Mouse (Mus musculus) urinary bladder, postnatal 25 days (tissue): ENCODE measurements at regions not wholly inside any gene's neighbourhood (a gene's known extent, or its start where the extent isn't known, plus 50 kb on each side); places are given as distances from the start of the nearest gene placed in this dataset.

Source experiments
- DNase-seq: peaks from one replicate; pipeline ENCODE4 v3.0.0; 2022; ENCODE audit warnings: low spot score

GRCm38 (mm10) chr12:50935516-50935915 lies 286.6 kb upstream of the Prkd1 start:
- DNase-seq = no peak

- DNase-seq = no peak
Observed at GRCm38 (mm10) chr12:50932496-50932895, 283.6 kb upstream of the Prkd1 start.

- DNase-seq = no peak
Observed at GRCm38 (mm10) chr12:50929641-50930040, 280.7 kb upstream of the Prkd1 start.

DNA sequence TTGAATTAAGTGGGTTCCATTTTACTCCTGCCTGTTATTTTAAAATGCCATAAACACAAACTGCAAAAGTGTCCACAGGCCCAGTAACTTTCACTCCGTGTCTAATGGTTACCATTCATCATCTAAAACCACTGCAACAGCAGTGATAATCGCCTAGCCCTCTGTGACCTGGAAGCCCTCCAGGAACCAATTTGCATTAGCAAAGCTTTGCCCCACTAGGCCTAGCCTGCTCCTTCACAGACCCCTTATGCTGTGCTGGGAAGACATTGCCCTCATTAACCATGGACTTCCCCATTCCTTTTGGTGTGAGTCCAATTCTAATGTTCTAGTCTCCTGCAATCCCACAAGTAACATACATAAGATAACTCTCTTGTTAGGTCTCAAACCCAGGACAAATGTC lies 277.3 kb upstream of the Prkd1 start:
- no peak for DNase-seq

DNA sequence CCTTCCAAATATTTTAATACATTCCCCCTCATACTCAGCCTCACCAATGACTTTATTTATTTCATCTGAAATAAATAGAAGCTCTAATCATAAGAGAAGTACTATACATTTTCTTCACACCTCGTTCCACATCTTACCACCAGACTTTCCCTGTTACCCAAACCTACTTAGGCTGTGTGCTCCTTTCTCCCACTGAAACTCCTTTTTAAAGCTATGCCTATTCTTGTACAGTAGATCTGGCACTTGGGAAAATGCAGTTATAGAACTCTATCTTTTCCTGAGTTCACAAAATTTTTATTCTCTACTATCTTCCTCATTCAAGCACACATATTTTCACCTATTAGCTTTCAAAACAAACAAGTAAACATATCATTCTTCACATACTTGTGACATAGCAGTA lies 272.8 kb upstream of the Prkd1 start:
- DNase-seq = no peak

- DNase-seq = no peak
Observed at GRCm38 (mm10) chr12:50899609-50900447, 250.9 kb upstream of the Prkd1 start.

GRCm38 (mm10) chr12:50897606-50898166 lies 248.8 kb upstream of the Prkd1 start:
- no peak for DNase-seq

GRCm38 (mm10) chr12:50893604-50894003 lies 244.7 kb upstream of the Prkd1 start:
- DNase-seq = no peak

DNA sequence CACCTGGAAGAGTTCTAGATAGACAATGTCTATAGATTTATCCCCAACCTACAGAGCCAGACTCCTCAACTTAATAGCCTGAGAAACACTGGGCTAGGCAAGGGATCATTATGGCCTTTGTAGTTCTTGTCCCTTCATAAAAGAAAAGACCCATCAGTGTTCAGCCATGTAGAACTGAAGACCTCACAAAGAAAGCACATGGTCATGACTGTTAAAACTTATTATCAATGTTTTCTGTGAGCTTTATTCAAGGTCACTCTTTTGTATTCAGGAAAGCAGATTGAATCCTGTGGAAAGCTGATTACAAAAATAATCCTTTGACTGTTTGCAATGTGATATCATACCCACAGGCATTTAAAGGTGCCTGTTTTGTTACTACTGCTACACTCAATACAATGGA lies 226.9 kb upstream of the Prkd1 start:
- no peak for DNase-seq

DNA sequence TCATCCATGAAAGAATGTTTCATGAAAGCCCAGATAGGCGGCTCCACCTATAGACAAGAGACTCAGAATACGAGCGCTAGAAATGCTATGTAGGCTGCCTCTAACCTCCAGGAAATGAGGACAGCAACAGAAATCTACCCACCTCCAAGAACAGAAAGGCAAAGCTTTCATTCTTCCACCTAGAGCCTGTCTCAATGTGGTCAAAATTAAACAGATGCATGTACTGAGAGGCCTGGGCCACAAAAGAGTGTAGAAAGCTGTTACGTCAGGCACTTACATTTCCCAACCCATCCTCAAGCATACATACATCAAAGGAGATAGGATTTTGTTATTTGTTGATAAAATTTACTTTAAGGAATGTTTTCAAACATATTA lies 225.1 kb upstream of the Prkd1 start:
- DNase-seq = no peak

- no peak for DNase-seq
Observed at GRCm38 (mm10) chr12:50873390-50874023, 224.6 kb upstream of the Prkd1 start.

DNA sequence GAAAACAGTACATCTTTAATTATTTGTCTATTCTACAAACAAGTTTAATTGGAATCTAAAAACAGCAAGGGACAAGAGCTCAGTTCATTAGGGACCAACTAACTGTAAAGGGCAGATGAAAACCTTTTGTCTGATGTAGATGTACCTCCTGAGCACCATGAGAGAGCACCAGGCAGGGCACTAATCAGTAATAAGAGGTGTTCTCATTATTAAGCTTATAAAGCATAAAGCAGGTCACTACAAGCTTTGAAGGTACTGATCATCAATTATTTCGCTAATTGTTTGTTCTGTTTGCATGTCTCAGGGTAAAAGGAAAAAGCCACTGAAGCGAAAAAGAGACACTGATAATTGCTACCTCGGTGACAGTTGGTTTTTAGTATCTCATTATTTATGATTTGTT lies 202.7 kb upstream of the Prkd1 start:
- DNase-seq = no peak

GRCm38 (mm10) chr12:50847976-50848375 lies 199.1 kb upstream of the Prkd1 start:
- no peak for DNase-seq

DNA sequence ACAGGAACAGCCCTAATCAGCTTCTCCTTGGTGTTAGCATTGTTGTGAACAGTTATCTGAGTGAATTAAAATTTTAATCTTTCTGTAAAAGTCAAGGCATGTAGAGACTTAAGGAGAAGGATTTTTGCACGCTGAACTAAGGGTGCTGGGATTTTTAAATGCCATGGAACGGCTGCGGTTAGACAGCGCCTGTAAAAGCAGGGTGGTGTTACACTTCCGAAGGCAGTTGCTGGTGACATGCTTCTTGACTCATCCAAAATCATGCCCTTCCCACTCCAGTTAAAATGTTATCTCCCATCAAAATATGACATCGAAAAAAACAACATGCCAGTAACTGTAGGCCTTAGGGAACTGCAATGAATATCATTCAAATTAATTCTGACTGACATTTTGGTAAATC lies 193.8 kb upstream of the Prkd1 start:
- DNase-seq = no peak

DNA sequence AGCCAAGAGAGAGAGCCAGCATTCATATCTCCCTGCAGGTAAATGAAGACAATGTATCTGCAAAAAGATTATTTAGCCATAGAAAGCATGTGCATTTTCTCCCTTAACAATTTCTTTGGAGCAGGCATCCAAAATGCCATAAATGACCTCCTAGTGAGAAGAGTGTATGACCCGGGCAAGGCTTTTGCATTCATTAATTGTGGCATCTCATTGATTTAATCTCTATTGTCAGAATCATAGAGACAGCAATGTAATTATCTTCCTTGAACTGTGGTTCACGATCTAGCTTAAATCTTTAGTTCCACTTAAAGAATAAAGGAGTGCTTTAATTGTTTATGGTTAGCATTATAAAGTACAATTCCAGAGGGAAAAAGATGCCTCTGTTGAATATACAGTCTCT lies 190.5 kb upstream of the Prkd1 start:
- no peak for DNase-seq

- DNase-seq = no peak
Observed at GRCm38 (mm10) chr12:50808731-50809281, 159.9 kb upstream of the Prkd1 start.

- DNase-seq = no peak
Observed at GRCm38 (mm10) chr12:50804391-50804790, 155.5 kb upstream of the Prkd1 start.

- DNase-seq = no peak
Observed at GRCm38 (mm10) chr12:50765156-50765940, 116.5 kb upstream of the Prkd1 start.

DNA sequence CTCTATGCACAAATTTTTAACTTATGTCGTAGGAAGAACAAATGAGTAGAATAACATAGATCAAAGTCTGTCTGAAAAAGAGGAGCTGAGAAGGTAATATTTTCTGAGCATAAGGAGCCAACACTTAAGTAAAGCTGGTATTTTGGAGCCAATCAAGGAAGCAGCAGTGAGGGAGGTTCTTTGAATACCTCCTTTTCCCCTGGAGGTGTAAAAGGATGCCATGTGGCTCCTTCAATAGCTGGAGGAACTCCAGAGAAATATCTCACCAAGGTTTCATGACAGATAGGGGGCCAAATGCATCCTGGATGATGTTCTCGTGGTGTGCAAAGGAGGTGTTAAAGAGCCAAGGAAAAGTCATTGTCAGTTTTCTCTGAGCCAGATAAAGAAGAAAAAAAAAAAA lies 115.6 kb upstream of the Prkd1 start:
- no peak for DNase-seq

DNA sequence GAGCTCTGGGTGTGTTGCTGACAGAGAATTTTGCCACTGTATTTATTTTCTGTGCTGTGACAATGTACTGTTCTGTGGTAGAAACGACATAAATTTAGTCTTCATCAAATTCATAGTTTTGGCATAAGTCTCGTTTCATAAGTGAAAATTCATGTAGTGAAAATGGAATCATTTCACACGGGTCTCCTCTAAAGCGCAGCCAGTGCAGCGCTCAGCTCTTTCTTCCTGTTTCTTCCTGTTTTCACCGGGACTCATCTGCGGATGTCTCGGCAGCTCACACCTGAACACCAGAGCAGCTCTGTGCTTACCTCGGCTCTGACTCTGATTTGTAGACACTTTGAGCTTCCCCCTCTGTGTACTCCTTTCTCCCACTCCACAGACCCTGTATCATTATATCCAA lies 85.2 kb upstream of the Prkd1 start:
- no peak for DNase-seq

GRCm38 (mm10) chr12:50712615-50713014 lies 63.7 kb upstream of the Prkd1 start:
- no peak for DNase-seq
